Mouse (Mus musculus) liver, embryonic 14.5 days (tissue): Measurements from ENCODE around the gene Sptbn1. TPM values are rescaled to one million over a fixed set of nuclear protein-coding genes. Genes with fewer than 3 reads are reported as not detected.
A peak's percentile ranks its signal among the peaks of the same experiment; 100 is the strongest.

Experiments used
- ATAC-seq: fragments of 200-750 bp; cut with Nextera tagmentation; 2 replicates; pipeline ENCODE4 v1.8.0; 2017; ENCODE audit warnings: moderate number of reproducible peaks, mild to moderate bottlenecking, moderate library complexity; ENCODE audit not compliant: insufficient read depth
- DNase-seq, 3 experiments: peaks; one replicate each; pipeline ENCODE4 v3.0.0-alpha.2; 2012 to 2013; ENCODE audit warnings: low read depth in 3 of 3, low spot score in 3 of 3
- H3K27ac ChIP-seq: fragments of 300-500 bp; sonication (generic); 2 replicates; pipeline ENCODE4 v1.5.1; 2014; ENCODE audit warnings: moderate library complexity, mild to moderate bottlenecking, control low read depth, inconsistent platforms
- H3K27me3 ChIP-seq: fragments of 300-500 bp; sonication (generic); 2 replicates; pipeline ENCODE4 v1.6.1; 2014; ENCODE audit warnings: mild to moderate bottlenecking, low read length, moderate library complexity; ENCODE audit not compliant: control insufficient read depth, insufficient read depth
- H3K36me3 ChIP-seq: fragments of 300-500 bp; sonication (generic); replicated peaks from 2 replicates; pipeline ENCODE4 v1.6.1; 2014; ENCODE audit warnings: low read depth; ENCODE audit not compliant: control insufficient read depth, insufficient read depth
- H3K4me1 ChIP-seq, 2 experiments: fragments of 200-500 bp in 1 of 2; fragments of 300-500 bp in 1 of 2; sonication (generic) in 1 of 2; replicated peaks; 2 replicates each; pipeline ENCODE4 v1.6.1; 2012 to 2014; ENCODE audit warnings: antibody characterized with exemption in 1 of 2, inconsistent platforms in 1 of 2, low read length in 1 of 2; ENCODE audit not compliant: control insufficient read depth in 2 of 2, insufficient read depth in 2 of 2
- H3K4me2 ChIP-seq: fragments of 300-500 bp; sonication (generic); 2 replicates; pipeline ENCODE4 v1.6.1; 2014; ENCODE audit warnings: low read depth, mild to moderate bottlenecking, control low read depth, moderate library complexity
- H3K4me3 ChIP-seq, 2 experiments: fragments of 200-500 bp in 1 of 2; fragments of 300-500 bp in 1 of 2; sonication (generic) in 1 of 2; 2 replicates each; pipeline ENCODE4 v1.5.1; 2012 to 2014; ENCODE audit warnings: low read depth in 2 of 2, low read length in 2 of 2, mild to moderate bottlenecking in 2 of 2, control low read depth in 1 of 2, inconsistent platforms in 1 of 2, moderate library complexity in 1 of 2; ENCODE audit not compliant: insufficient read depth in 1 of 2
- H3K9ac ChIP-seq: fragments of 300-500 bp; sonication (generic); replicated peaks from 2 replicates; pipeline ENCODE4 v1.6.1; 2014; ENCODE audit warnings: mild to moderate bottlenecking, control low read depth, moderate library complexity
- H3K9me3 ChIP-seq: fragments of 300-500 bp; sonication (generic); 2 replicates; pipeline ENCODE4 v1.6.1; 2016; ENCODE audit warnings: low read length, mixed read lengths; ENCODE audit not compliant: control insufficient read depth
- CTCF ChIP-seq: IDR thresholded peaks from 2 replicates; pipeline ENCODE4 v1.5.1; 2016; ENCODE audit warnings: antibody characterized with exemption, low read depth, control low read depth
- EP300 ChIP-seq: IDR thresholded peaks from 2 replicates; pipeline ENCODE4 v1.6.1; 2016; ENCODE audit warnings: antibody characterized with exemption, low read depth
- WGBS: fragments of 180-500 bp; shearing (Covaris S2); extraction: QIAGEN DNeasy Blood & Tissue Kit; methylation state at CpG from one replicate; pipeline ENCODE4 v1.1.7; 2014; ENCODE audit not compliant: insufficient replicate concordance; 5-methylcytosine and 5-hydroxymethylcytosine counted together
- polyA plus RNA-seq, 2 experiments: library from polyadenylated mRNA; depleted of rRNA in 1 of 2; stranded (reverse) in 1 of 2; unstranded in 1 of 2; fragments of >200 nt; fragmentation: Nextera tagmentation in 1 of 2; extraction: Ambion mirVana in 1 of 2; gene quantifications; 2 replicates each; pipeline versions ENCODE4 v1.2.1 to v1.2.3; 2012 to 2014

Gene Sptbn1
- polyA plus RNA-seq, 2 experiments = 9.6 to 14.4 TPM

DNA sequence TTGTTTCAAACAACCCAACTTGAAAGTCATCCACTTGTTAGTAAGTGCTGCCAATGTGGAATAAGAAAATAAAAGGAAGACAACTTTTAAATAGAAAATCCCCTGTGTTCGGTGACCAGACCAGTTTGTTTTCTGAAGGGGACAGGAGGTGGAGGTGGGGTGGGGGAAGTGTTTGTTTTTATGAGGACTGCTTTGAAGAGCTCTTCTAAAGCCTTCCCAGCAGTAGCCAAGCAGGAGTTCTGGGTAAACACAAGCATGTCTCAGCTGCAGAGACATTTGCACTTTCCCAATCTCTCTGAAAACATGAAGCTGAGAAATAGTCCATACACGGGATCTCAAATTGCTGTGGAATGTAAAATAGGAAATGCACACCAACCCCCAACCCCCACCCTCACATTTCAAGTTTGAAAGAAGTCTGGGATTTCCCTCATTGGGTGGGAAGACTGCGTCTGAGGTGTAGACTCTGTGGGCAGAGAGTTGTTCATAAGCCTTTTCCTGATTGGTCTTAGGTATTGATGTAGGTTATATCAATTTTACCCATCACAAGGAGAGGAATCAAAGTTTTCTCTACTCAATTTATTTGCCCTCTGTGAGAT, 7.6 kb upstream of the Sptbn1 start:
- TF ChIP-seq CTCF (no peak), EP300 (no peak)
- Histone ChIP-seq H3K27me3 (peaks cover 1% of the 10 kb centered on the region; the same call in 1 of the 2 replicates), H3K4me3 (no peak overlapping the region), H3K4me1 (no peaks in the 10 kb centered on the region), H3K9me3 (no peaks in the 10 kb centered on the region), H3K4me2 (no peak overlapping the region), H3K36me3 (no peaks in the 10 kb centered on the region), H3K9ac (no peak overlapping the region), H3K27ac (no peak overlapping the region)
- 29% methylated on average over 3 of the region's 3 CpGs for WGBS
- ATAC-seq (no peak), DNase-seq (no peak)

- ATAC-seq (no peak), DNase-seq (no peak)
- Histone ChIP-seq H3K9ac (no peak overlapping the region), H3K4me2 (no peak overlapping the region), H3K27me3 (peaks cover 33% of the 10 kb centered on the region), H3K9me3 (no peaks in the 10 kb centered on the region), H3K4me1 (no peaks in the 10 kb centered on the region; a peak in 1 of 4 replicates), H3K27ac (no peak overlapping the region), H3K4me3 (no peak overlapping the region), H3K36me3 (no peaks in the 10 kb centered on the region)
- 21% methylated on average over 1 of the region's 1 CpGs for WGBS
- TF ChIP-seq EP300 (no peak), CTCF (no peak)
Measured at GRCm38 (mm10) chr11:30269524-30269923, 1.5 kb upstream of the Sptbn1 start.

DNA sequence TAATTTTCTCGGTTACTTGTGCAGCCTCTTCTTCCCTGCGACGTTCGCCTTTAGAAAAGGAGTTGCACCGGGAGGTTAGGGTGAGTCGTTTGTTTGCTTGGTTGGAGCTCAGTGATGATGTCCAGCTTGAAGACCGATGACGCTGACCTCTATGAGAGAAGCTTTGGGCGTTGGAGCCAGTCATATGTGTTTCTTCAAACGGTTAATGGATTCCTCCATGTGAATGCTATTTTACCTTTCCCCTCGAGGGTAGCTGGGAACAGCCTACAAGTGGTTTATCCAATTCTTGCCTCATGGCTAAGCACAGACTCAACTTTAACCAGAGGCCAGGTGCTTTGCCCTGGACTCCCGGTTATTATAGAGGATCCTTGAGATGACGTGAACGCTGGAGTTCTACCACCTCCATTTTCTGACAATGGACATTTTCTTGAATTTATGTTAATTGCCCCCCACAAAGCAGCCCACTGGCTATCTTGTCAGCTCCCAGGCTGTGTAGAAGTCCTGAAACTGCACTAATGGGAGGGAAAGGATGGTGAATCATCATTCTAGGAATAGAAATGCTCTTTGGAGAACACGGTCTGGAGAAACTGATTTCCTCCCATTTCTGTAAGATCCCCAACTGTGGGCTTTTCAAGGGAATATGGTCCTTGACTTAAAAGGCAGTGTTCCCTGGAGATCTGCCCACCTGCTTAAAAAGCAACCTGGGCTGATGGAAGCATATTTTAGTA, 837 bp upstream of the Sptbn1 start:
- Histone ChIP-seq H3K4me1 (no peaks in the 10 kb centered on the region; a peak in 1 of 4 replicates), H3K9me3 (no peaks in the 10 kb centered on the region), H3K4me2 (peak overlapping the region; percentile 68), H3K36me3 (no peaks in the 10 kb centered on the region), H3K4me3 (peak overlapping the region; percentile 57 to 62), H3K27ac (no peak overlapping the region), H3K27me3 (peaks cover 33% of the 10 kb centered on the region), H3K9ac (no peak overlapping the region)
- DNase-seq (no peak), ATAC-seq (no peak)
- TF ChIP-seq EP300 = no peak
- TF ChIP-seq CTCF = no peak
- 7% methylated on average over 15 of the region's 15 CpGs for WGBS

DNA sequence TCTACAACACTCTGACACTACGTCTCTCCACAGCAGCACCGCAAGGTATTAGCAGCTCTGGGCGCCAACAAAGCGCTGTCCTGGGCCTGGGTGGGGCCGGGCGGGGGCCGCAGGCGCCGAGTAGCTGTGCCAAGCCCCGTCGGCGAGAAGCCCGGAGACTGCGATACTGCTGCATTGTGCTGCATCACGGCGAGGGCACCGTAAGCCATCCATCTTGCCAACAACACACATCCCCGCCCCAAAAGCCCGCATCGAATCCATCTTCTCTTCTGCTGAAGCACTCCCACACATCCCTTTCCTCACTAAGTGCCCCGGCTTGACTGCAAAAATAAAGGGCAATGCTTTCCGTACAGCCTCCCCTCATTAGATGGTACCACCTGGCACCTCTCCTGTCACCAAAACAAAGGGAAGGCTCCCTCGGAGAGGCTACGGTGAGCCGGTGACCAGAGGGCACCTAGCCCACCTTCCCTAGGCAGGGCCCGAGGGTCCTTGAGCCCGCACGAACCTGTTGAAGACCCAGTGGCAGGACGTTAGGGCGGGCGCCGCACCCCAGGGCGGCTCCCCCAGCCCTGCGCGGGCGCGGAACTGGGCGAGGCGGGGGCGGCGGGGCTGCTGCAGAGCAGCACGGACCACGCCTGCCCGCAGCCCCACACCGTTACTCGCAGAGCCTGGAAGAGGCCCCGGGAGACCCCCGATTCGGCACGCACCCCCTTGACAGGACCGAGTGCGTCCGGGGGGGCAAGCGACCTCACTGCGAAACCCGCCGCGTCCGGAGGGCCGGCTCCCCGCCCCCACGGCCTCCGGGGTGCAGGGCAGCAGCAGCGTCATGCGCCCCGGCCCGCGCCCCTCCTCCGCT, 711 bp downstream of the Sptbn1 start:
- Histone ChIP-seq H3K9ac (no peak overlapping the region; the same call in none of the 2 replicates), H3K4me2 (peak overlapping the region; percentile 68), H3K36me3 (no peaks in the 10 kb centered on the region), H3K27me3 (peaks cover 33% of the 10 kb centered on the region), H3K9me3 (no peaks in the 10 kb centered on the region), H3K27ac (no peak overlapping the region), H3K4me1 (no peaks in the 10 kb centered on the region; a peak in 1 of 4 replicates), H3K4me3 (peak overlapping the region; percentile 62 to 66)
- TF ChIP-seq EP300 (no peak), CTCF (no peak)
- WGBS = under 1% methylated on average over 60 of the region's 69 CpGs
- no peak for DNase-seq
- peak; percentile 51 for ATAC-seq

DNA sequence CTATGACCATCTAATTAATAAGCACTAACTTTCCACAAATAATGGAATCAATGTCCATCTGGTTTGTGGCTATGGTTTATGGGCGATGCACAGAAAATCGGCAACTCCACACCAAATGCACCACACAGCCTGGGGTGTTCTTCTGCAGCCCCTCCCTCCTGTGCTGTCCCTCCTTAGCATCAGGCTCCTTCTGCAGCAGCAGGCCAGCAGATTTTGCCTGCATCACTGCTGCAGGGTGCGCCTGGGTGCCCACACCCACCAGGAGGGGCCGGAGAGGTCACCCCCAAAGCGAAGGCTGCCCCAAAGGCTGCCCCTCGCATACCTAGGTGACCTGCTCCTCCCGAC, 1.3 kb downstream of the Sptbn1 start:
- Histone ChIP-seq H3K36me3 (no peaks in the 10 kb centered on the region), H3K4me2 (peak overlapping the region; percentile 68), H3K9me3 (no peaks in the 10 kb centered on the region), H3K4me1 (no peaks in the 10 kb centered on the region; a peak in 1 of 4 replicates), H3K27me3 (peaks cover 33% of the 10 kb centered on the region), H3K27ac (no peak overlapping the region), H3K4me3 (peak overlapping the region; percentile 62 to 66; a peak in 3 of 4 replicates), H3K9ac (no peak overlapping the region)
- DNase-seq (no peak), ATAC-seq (no peak)
- no peak for TF ChIP-seq EP300
- WGBS = 9% methylated on average over 7 of the region's 7 CpGs
